Mouse (Mus musculus) lung, postnatal 0 days (tissue): ENCODE measurements around the gene Gpalpp1. TPM values are rescaled to one million over a fixed set of nuclear protein-coding genes. Genes with fewer than 3 reads are reported as not detected.

ENCODE experiments used
- ATAC-seq: fragments of 200-750 bp; cut with Nextera tagmentation; 2 replicates; pipeline ENCODE4 v1.8.0; 2017; ENCODE audit warnings: moderate library complexity
- DNase-seq: peaks from one replicate; pipeline ENCODE4 v3.0.0-alpha.2; 2016; ENCODE audit warnings: low spot score
- H3K27ac ChIP-seq: fragments of 300-500 bp; sonication (generic); 2 replicates; pipeline ENCODE4 v1.5.1; 2014; ENCODE audit warnings: antibody characterized with exemption, mild to moderate bottlenecking, low read length, mixed read lengths
- H3K27me3 ChIP-seq: fragments of 300-500 bp; sonication (generic); replicated peaks from 2 replicates; pipeline ENCODE4 v1.6.1; 2014; ENCODE audit warnings: low read length, mixed read lengths; ENCODE audit not compliant: insufficient read depth
- H3K36me3 ChIP-seq: fragments of 300-500 bp; sonication (generic); 2 replicates; pipeline ENCODE4 v1.6.1; 2014; ENCODE audit warnings: low read length, mixed read lengths; ENCODE audit not compliant: insufficient read depth
- H3K4me1 ChIP-seq: fragments of 300-500 bp; sonication (generic); 2 replicates; pipeline ENCODE4 v1.6.1; 2014; ENCODE audit warnings: antibody characterized with exemption, low read depth, low read length, mixed read lengths; ENCODE audit not compliant: insufficient read depth
- H3K4me2 ChIP-seq: fragments of 300-500 bp; sonication (generic); replicated peaks from 2 replicates; pipeline ENCODE4 v1.6.1; 2014; ENCODE audit warnings: low read depth, mild to moderate bottlenecking, low read length, moderate library complexity, mixed read lengths
- H3K4me3 ChIP-seq: fragments of 300-500 bp; sonication (generic); 2 replicates; pipeline ENCODE4 v1.5.1; 2014; ENCODE audit warnings: low read depth, low read length
- H3K9ac ChIP-seq: fragments of 300-500 bp; sonication (generic); replicated peaks from 2 replicates; pipeline ENCODE4 v1.6.1; 2014; ENCODE audit warnings: low read depth, mild to moderate bottlenecking
- H3K9me3 ChIP-seq: fragments of 300-500 bp; sonication (generic); 2 replicates; pipeline ENCODE4 v1.6.1; 2016; ENCODE audit warnings: low read length, mixed read lengths
- CTCF ChIP-seq: IDR thresholded peaks from 2 replicates; pipeline ENCODE4 v1.5.1; 2016; ENCODE audit warnings: antibody characterized with exemption, mild to moderate bottlenecking
- EP300 ChIP-seq: IDR thresholded peaks from 2 replicates; pipeline ENCODE4 v1.6.1; 2016; ENCODE audit warnings: antibody characterized with exemption, mild to moderate bottlenecking, control low read depth
- WGBS: fragments of 180-500 bp; shearing (Covaris S2); extraction: QIAGEN DNeasy Blood & Tissue Kit; methylation state at CpG from one replicate; pipeline ENCODE4 v1.1.7; 2014; 5-methylcytosine and 5-hydroxymethylcytosine counted together
- polyA plus RNA-seq: library from polyadenylated mRNA; unstranded; fragments of >200 nt; fragmentation: Nextera tagmentation; extraction: Ambion mirVana; gene quantifications from 2 replicates; pipeline ENCODE4 v1.2.1, GENCODE M21; 2015

Gene Gpalpp1
- polyA plus RNA-seq, 1 experiment from 2014 or later, result 7.0 TPM

DNA sequence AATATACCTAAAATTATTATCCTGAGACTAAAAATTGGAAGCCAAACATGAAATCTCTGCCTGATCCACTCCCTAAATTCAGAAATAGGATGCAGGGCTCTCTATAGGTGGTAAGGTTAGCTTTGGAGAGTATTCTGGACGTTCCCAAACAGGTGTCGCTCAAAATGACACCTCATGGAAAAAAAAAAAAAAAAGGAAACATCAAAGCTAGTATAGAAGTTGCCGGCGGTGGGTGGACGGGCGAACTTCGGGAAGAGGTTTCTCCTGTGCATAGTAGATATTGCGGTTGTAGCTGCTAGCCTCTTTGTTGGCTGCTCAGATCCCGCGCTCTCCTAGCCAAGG, 41.2 kb upstream of the Gpalpp1 start:
- Histone ChIP-seq H3K4me3 (peak overlapping the region; percentile 71), H3K4me1 (peaks cover 24% of the 10 kb centered on the region; the same call in 1 of the 2 replicates), H3K9ac (peak overlapping the region; percentile 81), H3K27ac (peak overlapping the region; percentile 96), H3K9me3 (no peaks in the 10 kb centered on the region), H3K27me3 (no peaks in the 10 kb centered on the region), H3K36me3 (no peaks in the 10 kb centered on the region), H3K4me2 (peak overlapping the region; percentile 60)
- DNase-seq, result no peak
- ATAC-seq, result no peak
- 1% methylated on average over 10 of the region's 10 CpGs for WGBS
- no peak for TF ChIP-seq CTCF
- TF ChIP-seq EP300, result no peak

DNA sequence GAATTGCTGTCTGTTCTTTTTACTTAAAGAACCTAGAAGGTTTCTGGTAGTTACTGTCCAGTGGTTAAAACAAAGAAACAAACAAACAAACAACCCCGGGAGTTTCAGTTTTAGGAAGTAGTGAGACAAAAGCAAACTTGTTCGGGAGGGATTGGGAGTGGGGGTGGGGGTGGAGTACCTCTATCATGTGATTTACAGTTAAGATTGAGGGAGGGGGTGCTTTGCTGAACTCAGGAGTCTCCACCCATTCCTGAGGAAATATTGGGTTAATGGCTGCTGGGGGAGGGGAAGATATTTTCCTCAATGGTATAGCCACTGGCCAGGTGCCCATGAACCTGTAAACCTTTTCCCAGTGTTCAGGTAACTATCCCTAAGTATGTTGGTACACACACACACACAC, 40.5 kb upstream of the Gpalpp1 start:
- Histone ChIP-seq H3K4me3 (no peak overlapping the region), H3K4me1 (peaks cover 24% of the 10 kb centered on the region; the same call in 1 of the 2 replicates), H3K9me3 (no peaks in the 10 kb centered on the region), H3K27ac (peak overlapping the region; percentile 90), H3K36me3 (no peaks in the 10 kb centered on the region), H3K27me3 (no peaks in the 10 kb centered on the region), H3K4me2 (no peak overlapping the region), H3K9ac (no peak overlapping the region)
- WGBS, result 38% methylated on average over 2 of the region's 2 CpGs
- ATAC-seq (no peak), DNase-seq (peak; percentile 26)
- TF ChIP-seq CTCF (no peak), EP300 (no peak)

DNA sequence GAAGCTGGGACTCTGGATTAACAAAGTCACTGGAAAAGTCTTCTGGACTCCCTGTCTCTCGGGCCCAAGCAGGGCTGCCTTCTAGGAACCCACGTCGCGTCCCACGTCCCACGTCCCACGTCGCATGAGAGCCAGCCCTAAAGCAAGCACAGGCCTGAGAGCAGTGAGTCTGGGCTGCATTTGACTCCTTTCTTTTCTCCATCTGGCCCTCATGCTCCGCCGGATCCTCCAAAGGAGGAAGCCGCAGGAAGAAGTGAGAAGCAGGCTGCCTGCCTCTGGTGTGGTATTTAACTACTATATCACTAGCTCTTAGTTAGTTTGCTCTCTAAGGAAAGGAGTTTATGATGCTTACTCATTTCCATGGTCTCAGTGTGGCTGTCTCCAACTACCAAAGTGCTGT, 39.9 kb upstream of the Gpalpp1 start:
- 74% methylated on average over 11 of the region's 11 CpGs for WGBS
- ATAC-seq, result no peak
- Histone ChIP-seq H3K36me3 (no peaks in the 10 kb centered on the region), H3K9ac (no peak overlapping the region), H3K27ac (peak overlapping the region; percentile 90), H3K4me1 (peaks cover 24% of the 10 kb centered on the region; the same call in 1 of the 2 replicates), H3K9me3 (no peaks in the 10 kb centered on the region), H3K4me3 (no peak overlapping the region), H3K4me2 (no peak overlapping the region), H3K27me3 (no peaks in the 10 kb centered on the region)
- peak; percentile 6 for DNase-seq
- TF ChIP-seq EP300, result no peak

DNA sequence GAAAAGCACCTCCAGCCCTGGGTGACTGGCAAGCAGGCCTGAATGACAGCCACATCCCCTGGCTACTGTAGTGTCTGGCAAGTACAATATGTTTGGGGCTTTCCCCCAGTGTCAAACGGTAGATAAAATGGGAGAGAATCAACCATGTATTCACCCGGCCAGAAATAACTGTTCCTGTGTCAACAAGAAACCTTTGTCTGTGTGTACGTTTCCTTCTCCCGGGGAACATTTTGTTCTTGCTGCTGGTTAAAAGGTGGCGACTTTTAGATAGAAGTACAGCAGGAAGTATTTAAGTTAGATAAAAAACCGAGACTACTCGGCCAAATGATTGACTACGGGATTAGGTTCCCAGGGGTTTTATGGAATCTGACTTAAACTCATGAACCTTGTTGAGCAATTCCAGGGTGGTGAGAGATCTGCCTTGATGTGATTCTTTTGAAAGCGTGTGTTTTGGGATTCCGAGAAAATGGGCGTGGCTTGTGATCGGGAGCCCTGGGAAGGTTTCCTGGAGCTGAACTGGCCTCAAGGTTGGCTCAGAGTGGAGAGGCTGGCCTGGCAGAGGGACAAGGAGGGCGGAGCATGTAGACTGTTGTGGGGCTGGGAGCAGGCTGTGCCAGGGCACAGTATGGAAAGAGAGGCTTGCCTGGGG, 39.1 kb upstream of the Gpalpp1 start:
- peak; percentile 89 for ATAC-seq
- H3K27me3 ChIP-seq, result no peaks in the 10 kb centered on the region
- H3K9ac ChIP-seq, result no peak overlapping the region
- peak; percentile 97 for DNase-seq
- peaks cover 24% of the 10 kb centered on the region; the same call in 1 of the 2 replicates for H3K4me1 ChIP-seq
- peak overlapping the region; percentile 90 for H3K27ac ChIP-seq
- peak; percentile 100 for TF ChIP-seq EP300
- no peak for TF ChIP-seq CTCF
- H3K4me2 ChIP-seq, result peak overlapping the region; percentile 14
- H3K36me3 ChIP-seq, result no peaks in the 10 kb centered on the region
- 4% methylated on average over 13 of the region's 13 CpGs for WGBS
- no peaks in the 10 kb centered on the region for H3K9me3 ChIP-seq
- no peak overlapping the region for H3K4me3 ChIP-seq

DNA sequence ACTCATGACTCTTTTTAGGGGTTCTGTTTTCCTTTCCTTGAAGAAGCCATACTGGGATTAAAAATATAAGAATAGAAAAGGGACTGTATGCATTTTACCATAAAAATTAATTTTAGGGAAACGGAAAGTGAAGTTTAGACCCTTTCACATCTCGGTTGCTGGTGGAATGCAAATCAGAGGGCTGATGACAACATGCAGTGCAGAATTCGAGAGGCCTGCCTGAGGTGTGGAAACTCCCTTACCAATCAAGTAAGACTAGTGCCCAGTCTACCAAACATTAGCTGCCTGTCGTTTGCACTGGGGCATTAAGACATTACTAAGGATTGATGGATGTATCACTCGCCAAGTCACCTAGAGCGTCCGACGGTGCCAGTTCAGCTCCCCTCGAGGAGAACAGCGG, 37.7 kb upstream of the Gpalpp1 start:
- no peak overlapping the region for H3K27ac ChIP-seq
- ATAC-seq, result no peak
- peaks cover 23% of the 10 kb centered on the region; the same call in 1 of the 2 replicates for H3K4me1 ChIP-seq
- no peak overlapping the region for H3K9ac ChIP-seq
- no peak overlapping the region for H3K4me3 ChIP-seq
- TF ChIP-seq CTCF (no peak), EP300 (no peak)
- no peaks in the 10 kb centered on the region for H3K27me3 ChIP-seq
- WGBS, result 83% methylated on average over 10 of the region's 10 CpGs
- DNase-seq, result no peak
- no peaks in the 10 kb centered on the region for H3K9me3 ChIP-seq
- H3K36me3 ChIP-seq, result no peaks in the 10 kb centered on the region
- H3K4me2 ChIP-seq, result no peak overlapping the region

DNA sequence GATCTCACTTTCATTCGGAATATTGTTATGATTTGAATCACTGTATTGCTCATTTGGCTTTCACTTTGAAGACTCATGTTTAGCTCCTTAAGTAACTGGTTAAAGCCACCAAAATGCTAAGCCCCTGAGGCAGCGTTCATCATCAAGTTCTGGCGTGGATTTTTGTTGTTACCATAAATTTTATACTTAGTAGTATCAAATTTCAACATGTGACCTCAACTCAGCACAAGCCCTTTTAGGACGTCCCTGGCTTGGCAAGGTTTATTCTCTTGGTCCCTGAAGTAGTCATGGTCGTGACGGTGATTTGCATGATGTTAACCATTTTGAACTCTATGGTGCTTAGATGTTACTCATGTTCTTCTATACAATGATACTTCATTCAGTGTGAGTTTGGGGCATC, 36.5 kb upstream of the Gpalpp1 start:
- Histone ChIP-seq H3K9ac (no peak overlapping the region), H3K4me2 (no peak overlapping the region), H3K36me3 (no peaks in the 10 kb centered on the region), H3K27ac (no peak overlapping the region), H3K4me3 (no peak overlapping the region), H3K27me3 (no peaks in the 10 kb centered on the region), H3K4me1 (peaks cover 18% of the 10 kb centered on the region; the same call in 1 of the 2 replicates), H3K9me3 (no peaks in the 10 kb centered on the region)
- ATAC-seq, result no peak
- WGBS, result 58% methylated on average over 6 of the region's 6 CpGs
- no peak for DNase-seq
- no peak for TF ChIP-seq EP300
- no peak for TF ChIP-seq CTCF

DNA sequence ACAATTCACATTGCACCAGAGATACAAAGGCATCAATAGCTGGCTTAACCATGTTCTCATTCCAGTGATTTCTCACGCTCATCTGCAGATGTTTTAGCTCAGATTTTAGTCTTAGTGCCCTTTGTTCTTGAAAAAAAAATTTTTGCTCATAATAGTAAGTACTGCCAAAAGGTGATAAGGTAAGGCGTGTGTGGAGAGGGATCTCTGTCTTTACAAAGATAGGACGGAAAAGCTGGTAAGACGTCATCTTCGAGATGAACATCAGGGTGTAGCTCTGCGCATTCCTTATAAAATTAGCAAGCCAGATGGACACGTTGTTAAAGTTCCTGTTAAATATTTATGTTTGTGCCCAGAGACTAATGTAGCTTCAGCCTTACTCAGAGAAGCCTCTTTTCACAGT, 35.3 kb upstream of the Gpalpp1 start:
- WGBS, result 39% methylated on average over 7 of the region's 7 CpGs
- H3K27ac ChIP-seq, result no peak overlapping the region
- no peaks in the 10 kb centered on the region for H3K27me3 ChIP-seq
- H3K4me3 ChIP-seq, result no peak overlapping the region
- no peak for TF ChIP-seq CTCF
- TF ChIP-seq EP300, result no peak
- no peaks in the 10 kb centered on the region for H3K36me3 ChIP-seq
- no peaks in the 10 kb centered on the region for H3K9me3 ChIP-seq
- DNase-seq (peak; percentile 7), ATAC-seq (no peak)
- H3K4me1 ChIP-seq, result peaks cover 16% of the 10 kb centered on the region; the same call in 1 of the 2 replicates
- H3K9ac ChIP-seq, result no peak overlapping the region
- no peak overlapping the region for H3K4me2 ChIP-seq
